Mouse (Mus musculus): ENCODE measurements around the gene Tfap2e. TPM values are rescaled to one million over a fixed set of nuclear protein-coding genes. Genes with fewer than 3 reads are reported as not detected.

Gene Tfap2e
- not detected in 2 replicates for polyA plus RNA-seq (2012; rRNA removed)

GRCm38 (mm10) chr4:126736001-126736414 is at the start of gene Tfap2e:
Tfap2e (minus strand) TSS chr4:126736240.
- no peak for DNase-seq (ENCODE audit: low read depth, low spot score)
- 2% methylated on average over 32 of the region's 32 CpGs for WGBS

GRCm38 (mm10) chr4:126782996-126783395 is 47.0 kb upstream of the Tfap2e start:
- no peak for DNase-seq (ENCODE audit: low read depth, low spot score)
- WGBS = 39% methylated on average over 8 of the region's 8 CpGs

GRCm38 (mm10) chr4:126782512-126782911 is 46.5 kb upstream of the Tfap2e start:
- DNase-seq (ENCODE audit: low read depth, low spot score) = no peak
- WGBS = 93% methylated on average over 8 of the region's 8 CpGs

GRCm38 (mm10) chr4:126781871-126782270 is 45.8 kb upstream of the Tfap2e start:
- DNase-seq (ENCODE audit: low read depth, low spot score) = no peak
- 82% methylated on average over 3 of the region's 3 CpGs for WGBS

GRCm38 (mm10) chr4:126779826-126780775 is 44.1 kb upstream of the Tfap2e start:
- WGBS = 84% methylated on average over 12 of the region's 12 CpGs
- no peak for DNase-seq (ENCODE audit: low read depth, low spot score)

- 61% methylated on average over 8 of the region's 8 CpGs for WGBS
- DNase-seq (ENCODE audit: low read depth, low spot score) = no peak
Measured at GRCm38 (mm10) chr4:126779148-126779581, 43.1 kb upstream of the Tfap2e start.

- DNase-seq (ENCODE audit: low read depth, low spot score) = no peak
- WGBS = 13% methylated on average over 1 of the region's 1 CpGs
Measured at GRCm38 (mm10) chr4:126775182-126775581, 39.1 kb upstream of the Tfap2e start.

GRCm38 (mm10) chr4:126773871-126774270 is 37.8 kb upstream of the Tfap2e start:
- WGBS = 94% methylated on average over 6 of the region's 6 CpGs
- DNase-seq (ENCODE audit: low read depth, low spot score) = no peak

- DNase-seq (ENCODE audit: low read depth, low spot score) = no peak
- WGBS = 78% methylated on average over 4 of the region's 4 CpGs
Measured at GRCm38 (mm10) chr4:126770831-126771230, 34.8 kb upstream of the Tfap2e start.

GRCm38 (mm10) chr4:126769800-126770563 is 33.9 kb upstream of the Tfap2e start:
- no peak for DNase-seq (ENCODE audit: low read depth, low spot score)
- 43% methylated on average over 9 of the region's 9 CpGs for WGBS

- DNase-seq (ENCODE audit: low read depth, low spot score) = no peak
- 27% methylated on average over 2 of the region's 2 CpGs for WGBS
Measured at GRCm38 (mm10) chr4:126763483-126763882, 27.4 kb upstream of the Tfap2e start.

GRCm38 (mm10) chr4:126762586-126763359 is 26.7 kb upstream of the Tfap2e start:
- DNase-seq (ENCODE audit: low read depth, low spot score) = no peak
- 30% methylated on average over 11 of the region's 11 CpGs for WGBS

GRCm38 (mm10) chr4:126759435-126759834 is 23.4 kb upstream of the Tfap2e start:
- no peak for DNase-seq (ENCODE audit: low read depth, low spot score)
- WGBS = 89% methylated on average over 2 of the region's 2 CpGs

- WGBS = 78% methylated on average over 5 of the region's 5 CpGs
- no peak for DNase-seq (ENCODE audit: low read depth, low spot score)
Measured at GRCm38 (mm10) chr4:126758299-126758698, 22.3 kb upstream of the Tfap2e start.

GRCm38 (mm10) chr4:126756766-126757165 is 20.7 kb upstream of the Tfap2e start:
- 20% methylated on average over 4 of the region's 4 CpGs for WGBS
- DNase-seq (ENCODE audit: low read depth, low spot score) = no peak

- 16% methylated on average over 12 of the region's 12 CpGs for WGBS
- DNase-seq (ENCODE audit: low read depth, low spot score) = no peak
Measured at GRCm38 (mm10) chr4:126754736-126755374, 18.8 kb upstream of the Tfap2e start.

- DNase-seq (ENCODE audit: low read depth, low spot score) = no peak
- 1% methylated on average over 12 of the region's 12 CpGs for WGBS
Measured at GRCm38 (mm10) chr4:126754231-126754611, 18.2 kb upstream of the Tfap2e start.

GRCm38 (mm10) chr4:126753268-126754230 is 17.5 kb upstream of the Tfap2e start, which contains the start of the genes Ncdn and AU040320:
Ncdn (minus strand) TSS chr4:126753438.
AU040320 (plus strand) TSS chr4:126753544.
- no peak for DNase-seq (ENCODE audit: low read depth, low spot score)
- WGBS = under 1% methylated on average over 71 of the region's 71 CpGs
